Mouse (Mus musculus): ENCODE measurements around the gene 1700001L19Rik.
A peak's percentile ranks its signal among the peaks of the same experiment; 100 is the strongest.
"Not testable (repeated sequence)": the region's sequence is repeated elsewhere in the genome, so short reads cannot be mapped to it uniquely, and the experiment has no call there.

Gene 1700001L19Rik

DNA sequence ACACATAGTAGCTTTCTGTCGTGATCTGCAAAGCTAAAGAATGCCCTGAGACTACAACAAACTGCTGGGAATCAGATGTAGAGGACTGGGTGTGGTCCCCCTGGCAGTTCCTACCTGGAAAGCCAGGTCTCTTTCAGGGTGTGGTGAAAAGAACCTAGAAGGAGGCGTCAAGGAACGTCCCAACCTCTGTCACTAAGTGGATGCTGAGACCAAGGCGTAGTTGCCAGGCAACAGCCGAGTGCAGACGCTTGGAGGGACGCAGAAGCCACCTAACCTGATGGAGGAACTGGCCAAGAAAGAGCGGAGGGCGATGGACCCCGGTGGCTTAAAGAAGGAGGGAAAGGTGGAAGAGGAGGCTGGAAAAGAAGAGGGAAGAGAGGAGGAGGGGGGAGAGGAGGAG is at the start of gene 1700001L19Rik:
Gene 1700001L19Rik, plus strand, starts transcription at position 223 of the 400 bp plus-strand sequence.
- no peak for DNase-seq

DNA sequence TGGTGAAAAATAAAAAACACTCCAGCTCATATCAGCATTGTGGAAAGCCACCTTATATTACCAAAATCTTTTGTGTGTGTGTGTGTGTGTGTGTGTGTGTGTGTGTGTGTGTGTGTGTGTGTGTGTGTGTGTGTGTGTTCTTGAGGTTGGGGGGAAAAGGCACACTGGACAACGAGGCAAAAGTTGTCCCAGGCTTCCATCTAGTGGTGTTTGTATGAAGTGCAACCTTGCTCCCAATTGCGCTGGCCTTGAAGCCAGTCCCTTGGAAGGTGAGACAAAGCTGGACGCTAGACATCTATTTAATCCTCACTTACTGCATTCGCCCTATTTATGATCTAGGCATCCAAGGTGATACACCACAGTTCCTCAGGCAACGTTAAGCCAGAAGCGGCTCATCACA is 43.8 kb upstream of the 1700001L19Rik start:
- not testable (repeated sequence) for DNase-seq

DNA sequence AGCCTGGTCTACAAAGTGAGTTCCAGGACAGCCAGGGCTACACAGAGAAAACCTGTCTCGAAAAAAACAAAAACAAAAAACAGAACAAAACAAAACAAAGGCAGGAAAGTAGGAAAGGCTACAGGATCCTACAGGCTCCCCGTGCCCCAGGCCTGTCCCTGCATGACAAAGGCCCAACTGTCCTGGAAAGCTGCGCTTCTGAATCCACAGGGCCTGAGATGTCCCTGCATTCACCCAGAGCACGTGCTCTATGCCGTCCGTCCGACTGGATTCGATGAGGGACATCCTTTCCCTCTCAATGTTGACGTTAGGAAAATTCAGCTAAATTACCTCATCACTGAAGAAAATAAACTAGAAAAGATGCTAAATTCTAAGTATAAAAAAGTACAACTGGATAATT is 29.1 kb upstream of the 1700001L19Rik start:
- DNase-seq: no peak

DNA sequence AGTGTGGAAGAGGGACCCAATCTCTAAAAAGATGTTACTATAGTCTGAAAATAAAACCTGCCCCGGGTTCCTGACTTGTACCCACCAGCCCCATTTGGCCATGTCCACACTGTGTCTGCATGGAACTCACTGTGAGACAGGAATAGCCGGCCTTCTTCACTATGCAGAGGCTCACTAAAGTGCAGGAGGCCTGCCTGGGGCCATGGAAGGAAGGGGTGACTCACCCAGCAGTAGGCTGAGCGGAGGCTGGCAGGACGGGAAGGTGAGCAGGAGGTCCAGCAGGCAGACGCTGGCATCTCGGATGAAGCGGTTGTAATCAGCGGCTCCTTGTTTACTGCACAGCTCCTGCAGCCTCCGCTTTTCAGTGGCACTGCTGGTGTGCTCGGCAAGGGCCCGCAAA is 28.7 kb upstream of the 1700001L19Rik start:
- no peak for DNase-seq

DNA sequence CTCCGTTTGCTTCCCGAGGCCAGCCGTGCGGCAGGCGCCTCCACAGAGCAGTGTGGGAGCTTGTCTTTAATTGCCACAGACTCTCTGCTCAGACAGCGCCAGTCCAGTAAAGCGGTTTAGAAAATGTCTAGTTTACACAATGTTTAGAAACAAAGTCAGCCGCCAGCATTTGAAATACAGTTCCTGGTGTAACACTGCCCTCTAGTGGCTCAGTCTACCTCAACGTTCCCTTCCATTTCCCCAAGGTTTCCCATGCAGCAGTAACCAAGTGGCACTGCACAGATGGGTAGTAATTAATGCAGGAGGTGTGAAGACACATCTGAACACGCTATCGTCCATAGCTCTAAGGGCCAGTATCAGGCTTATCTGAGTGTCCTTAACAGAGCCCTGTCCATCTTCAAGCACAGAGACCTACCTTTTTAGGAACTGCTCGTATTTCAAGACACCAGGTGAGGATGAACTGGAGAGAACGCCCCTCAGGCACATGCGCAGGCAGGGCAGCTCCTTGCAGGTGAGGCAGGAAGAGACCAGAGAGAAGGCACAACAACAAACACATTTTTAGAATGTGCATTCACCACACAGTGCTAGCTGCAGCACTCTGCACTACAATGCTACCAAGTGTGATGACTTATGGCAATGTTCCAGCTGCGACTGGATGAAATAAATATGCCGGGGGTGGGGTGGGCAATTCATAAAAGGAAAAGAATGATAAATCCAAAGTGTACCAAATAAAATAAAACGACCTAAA is 27.5 kb upstream of the 1700001L19Rik start:
- DNase-seq: peak in 1 of 2 experiments; percentile 32

DNA sequence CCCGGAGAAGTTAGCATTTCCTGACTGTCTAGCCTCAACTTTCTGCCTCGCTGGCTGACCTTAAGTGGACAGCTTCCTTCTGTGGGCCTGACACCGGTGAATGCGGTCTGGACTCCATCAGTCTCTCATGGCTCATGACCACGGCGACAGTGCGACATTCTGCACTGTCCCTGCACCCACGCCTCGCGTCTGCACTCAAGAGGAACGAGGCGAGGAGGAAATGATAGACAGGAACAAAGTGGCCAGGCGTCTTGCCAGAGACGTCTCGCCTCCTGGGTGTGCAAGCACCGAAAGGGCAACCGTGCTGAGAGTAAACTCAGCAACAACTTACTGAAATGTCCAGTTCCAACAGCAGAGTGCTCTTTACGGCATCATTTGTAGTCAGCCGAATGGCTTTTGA is 25.0 kb upstream of the 1700001L19Rik start:
- no peak for DNase-seq

DNA sequence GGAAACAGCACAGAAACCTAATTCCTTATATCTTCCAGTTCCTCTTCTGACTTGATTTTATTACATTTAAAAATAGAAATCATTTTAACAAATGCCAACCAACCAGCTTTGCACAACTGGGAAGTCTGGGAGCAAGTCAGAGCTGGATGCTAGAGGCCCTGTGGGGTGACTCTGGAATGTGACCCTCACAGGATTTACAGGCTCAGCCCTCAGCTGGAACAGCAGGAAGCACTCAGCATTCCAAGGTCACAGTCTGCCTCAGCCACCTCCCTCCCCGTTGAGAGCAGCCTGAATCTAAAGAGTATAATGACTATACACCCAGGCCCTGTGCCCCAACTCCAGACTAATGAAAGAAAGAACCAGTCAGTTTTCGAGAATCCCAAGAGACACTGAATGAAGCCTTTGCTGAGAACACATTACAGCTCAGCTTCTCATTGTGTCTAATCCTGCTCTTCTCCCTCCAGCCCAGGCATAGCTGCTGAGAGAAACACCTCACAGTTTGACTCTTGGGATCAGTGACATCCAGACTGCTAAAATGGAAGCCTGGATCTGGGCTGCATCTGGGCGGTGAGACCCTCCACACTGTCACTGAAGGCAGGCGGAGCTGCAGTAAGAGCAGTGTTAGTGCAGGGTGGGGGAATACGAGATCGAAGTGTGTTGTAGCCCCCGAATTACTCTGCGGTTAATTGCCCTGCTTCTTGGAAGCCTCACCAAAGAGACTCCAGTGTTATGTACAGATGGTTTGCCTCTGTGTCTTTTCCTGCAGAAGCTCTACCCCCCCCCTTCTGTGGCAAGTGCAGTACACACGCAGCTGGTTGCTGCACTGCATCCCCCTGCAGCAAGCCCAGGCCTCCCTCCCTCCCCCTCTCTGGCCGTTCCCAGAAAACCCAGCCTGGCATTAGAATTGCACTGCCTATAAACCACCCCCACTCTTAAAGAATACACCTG is 24.0 kb upstream of the 1700001L19Rik start:
- no peak for DNase-seq

DNA sequence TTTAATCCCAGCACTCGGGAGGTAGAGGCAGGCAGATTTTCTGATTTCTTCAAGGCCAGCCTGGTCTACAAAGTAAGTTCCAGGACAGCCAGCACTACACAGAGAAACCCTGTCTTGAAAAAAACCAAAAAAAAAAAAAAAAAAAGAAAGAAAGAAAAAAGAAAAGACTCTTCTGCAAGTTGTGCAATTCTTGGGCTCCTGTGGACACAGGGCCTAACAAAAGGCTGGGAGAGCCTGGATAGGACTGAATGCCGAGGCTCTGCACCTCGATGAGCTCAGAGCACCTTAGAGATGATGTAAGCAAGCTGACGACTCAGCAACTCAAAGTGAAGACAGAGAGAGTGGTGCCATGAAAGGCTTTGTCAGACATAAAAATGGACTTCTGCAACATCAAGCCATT is 22.8 kb upstream of the 1700001L19Rik start:
- no peak for DNase-seq

DNA sequence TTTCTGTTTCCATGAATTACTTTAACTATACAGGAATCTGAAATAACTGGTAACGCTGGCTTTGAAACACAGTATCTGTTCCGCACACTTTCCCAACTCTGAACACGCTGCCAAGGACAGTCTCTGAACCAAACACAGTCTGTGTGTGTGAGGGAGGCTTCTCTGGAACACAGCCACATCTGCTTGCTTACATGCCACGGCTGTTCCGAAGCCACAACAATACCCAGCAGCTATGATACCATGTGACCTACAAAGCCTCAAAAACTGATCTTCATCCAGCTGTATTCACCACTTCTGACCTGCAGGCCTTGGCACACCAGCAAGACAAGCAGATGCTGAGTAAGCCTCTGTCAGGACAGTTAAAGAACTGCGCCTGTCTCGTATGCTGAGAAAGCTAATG is 19.3 kb upstream of the 1700001L19Rik start:
- no peak for DNase-seq

DNA sequence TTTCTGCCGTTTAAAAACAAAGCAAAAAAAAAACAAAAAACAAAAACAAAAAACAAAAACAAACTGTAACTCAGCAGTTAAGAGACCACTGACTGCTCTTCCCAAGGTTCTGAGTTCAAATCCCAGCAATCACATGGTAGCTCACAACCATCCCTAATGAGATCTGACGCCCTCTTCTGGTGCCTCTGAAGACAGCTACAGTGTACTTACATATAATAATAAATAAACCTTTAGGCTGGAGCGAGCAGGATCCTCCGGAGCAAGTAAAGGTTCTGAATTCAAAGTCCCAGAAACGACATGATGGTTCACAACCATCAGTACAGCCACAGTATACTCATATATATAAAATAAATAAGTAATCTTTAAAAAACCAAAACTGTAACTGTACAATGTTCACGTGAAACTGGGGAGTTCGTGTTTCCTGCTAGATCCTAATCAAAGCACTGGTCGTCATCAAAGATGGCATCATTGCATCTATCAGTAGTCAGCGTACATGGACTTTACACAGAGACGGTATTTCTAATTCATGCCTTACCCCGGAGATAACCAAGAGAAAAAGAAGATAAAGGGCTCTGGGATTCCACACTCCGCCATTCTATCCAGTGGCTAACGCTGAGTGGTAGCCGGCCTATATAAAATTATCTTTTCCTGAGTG is 16.0 kb upstream of the 1700001L19Rik start:
- no peak for DNase-seq

DNA sequence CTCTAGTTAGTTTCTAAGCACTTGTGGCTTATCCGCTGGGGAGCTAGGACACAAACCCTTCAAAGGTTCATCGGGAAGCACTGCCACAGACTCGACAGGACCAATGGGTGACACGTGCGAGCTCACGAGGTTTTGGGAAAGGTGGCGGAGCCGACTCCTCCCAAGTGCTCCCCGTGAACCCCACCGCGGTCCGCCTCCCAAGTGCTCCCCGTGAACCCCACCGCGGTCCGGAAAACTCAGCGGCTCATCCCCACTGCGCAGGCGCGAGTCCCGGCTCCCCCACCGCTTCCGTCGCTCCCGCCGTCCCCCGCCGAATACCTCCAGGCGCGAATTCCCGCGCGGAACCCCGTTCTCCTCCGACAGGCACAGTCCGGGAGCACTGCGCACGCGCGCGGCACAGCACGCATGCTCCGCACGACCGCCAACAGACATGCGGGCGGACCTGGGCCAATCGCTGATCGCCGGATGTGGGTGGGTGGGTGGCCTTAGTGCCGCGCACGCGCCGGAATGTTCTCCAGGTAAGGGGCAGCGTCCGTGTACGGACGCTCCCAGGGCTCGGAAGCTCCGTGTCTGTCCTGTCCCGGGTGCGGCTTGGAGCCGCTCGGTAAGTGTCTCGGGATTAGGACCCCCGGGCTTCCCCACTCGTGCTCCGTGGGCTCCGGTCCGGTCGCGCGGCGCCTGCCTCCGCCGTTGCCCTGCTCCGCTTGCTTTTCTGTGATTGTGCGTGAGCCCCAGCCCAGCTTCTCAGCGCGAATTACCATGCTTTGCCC is 15.3 kb upstream of the 1700001L19Rik start, which contains the start of the genes Mtrr and Fastkd3:
Gene Mtrr, minus strand, starts transcription at position 403 of the 770 bp plus-strand sequence.
Gene Fastkd3, plus strand, starts transcription at position 488 of the 770 bp plus-strand sequence.
- DNase-seq: peak; percentile 90 to 95

DNA sequence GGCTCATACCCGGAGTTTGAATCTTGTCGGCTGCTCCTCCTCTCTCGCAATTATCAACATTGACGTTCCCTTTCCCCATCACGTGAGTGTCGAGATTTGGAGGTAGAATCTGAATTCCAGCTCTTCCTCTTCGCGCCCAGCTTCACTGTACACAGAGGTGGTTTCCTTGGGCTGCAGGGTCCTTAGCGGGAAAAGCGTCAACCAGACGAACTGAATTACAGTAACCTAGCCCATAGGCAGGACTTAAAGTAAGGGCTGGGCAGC is 14.8 kb upstream of the 1700001L19Rik start:
- DNase-seq: no peak

DNA sequence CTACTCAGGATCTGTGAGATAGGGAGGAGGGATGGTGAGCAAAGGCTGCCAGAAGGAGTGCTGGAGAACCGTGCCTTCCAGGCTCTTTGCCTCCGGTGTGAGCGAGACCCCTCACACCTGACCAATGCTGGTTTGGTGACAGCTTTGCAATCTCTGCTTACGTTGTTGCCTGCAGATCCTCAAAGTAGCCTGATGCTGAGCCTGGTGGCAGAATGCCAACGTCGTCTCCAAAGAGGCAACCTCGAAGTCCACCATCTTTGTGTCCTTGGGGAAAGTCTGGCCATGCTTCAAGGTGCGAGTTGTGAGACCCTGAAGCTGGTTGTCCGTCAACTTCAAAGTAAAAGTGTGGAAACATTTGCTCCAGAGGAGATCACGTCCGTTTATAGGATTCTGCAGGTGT is 13.3 kb upstream of the 1700001L19Rik start:
- no peak for DNase-seq

DNA sequence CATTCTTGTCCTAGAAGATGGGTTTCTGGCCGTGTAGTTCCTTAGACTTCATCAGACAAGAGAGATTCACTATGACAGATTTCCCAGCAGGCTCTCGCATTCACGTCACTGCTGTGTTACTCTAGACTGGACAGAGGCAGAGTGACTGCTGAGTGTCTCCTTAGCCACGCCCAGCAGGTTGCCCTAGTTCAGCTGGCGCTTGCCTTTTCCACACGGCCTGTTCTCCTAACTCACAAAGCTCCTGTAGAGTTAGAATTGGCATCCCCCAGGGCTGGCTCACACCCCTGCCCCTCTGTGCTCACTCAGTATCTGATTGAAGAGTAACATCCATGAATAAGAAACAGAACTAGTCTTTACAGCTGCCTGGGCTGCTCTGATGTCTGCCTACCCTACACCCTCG is 11.8 kb upstream of the 1700001L19Rik start:
- DNase-seq: no peak

DNA sequence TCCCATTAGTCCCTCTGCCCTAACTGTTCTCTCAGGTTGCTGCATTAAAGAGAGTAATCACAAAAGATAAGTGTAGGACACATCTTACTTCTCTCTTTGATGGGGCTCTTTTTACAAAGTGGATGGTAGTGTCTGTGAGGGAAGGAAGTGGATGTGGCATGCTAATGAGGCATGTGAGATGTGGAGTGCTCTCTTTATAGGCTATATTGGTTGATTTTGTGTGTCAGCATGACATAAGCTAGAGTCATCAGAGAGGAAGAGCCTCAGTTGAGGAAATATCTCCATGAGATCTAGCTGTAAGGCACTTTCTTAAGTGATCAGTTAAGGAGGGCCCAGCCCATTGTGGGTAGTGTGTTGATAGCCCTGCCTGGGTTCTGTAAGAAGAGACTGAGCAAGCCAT is 8.9 kb upstream of the 1700001L19Rik start:
- no peak for DNase-seq

DNA sequence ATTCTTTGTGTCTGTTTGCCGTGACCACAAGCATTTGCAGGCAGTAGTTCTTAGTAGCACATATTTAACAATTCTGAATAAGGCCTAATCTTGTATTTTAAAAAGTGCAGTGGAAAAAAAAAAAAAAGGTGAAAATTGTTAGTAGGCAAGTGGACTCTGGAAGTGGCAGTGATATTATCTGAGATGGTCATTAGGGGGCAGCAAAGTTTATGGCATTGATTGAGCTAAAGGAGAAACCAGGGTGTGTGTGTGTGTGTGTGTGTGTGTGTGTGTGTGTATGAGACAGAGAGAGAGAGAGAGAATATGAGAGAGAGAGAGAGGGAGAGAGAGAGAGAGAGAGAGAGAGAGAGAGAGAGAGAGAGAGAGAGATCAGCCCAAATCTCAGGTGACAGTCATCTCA is 3.4 kb upstream of the 1700001L19Rik start:
- no peak for DNase-seq

DNA sequence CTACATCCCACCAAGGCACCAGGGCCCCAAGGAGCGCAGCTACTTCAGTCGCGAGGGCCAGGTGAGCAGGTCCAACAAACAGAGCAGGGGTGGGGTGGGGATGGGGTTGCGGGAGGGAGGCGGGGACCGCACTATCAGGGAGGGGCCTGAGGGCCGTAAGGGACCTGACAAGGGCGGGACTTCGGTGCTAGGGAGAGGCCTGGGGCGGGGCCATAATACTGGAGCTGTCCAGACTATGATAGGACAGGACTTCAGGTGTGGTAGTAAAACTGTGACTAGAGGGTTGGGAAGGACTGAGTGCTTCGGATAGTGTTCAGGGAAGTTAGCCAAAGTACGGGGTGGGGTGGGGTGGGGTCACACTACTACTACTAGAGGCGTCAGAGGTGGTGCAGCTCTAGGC is 446 bp downstream of the 1700001L19Rik start:
- no peak for DNase-seq

DNA sequence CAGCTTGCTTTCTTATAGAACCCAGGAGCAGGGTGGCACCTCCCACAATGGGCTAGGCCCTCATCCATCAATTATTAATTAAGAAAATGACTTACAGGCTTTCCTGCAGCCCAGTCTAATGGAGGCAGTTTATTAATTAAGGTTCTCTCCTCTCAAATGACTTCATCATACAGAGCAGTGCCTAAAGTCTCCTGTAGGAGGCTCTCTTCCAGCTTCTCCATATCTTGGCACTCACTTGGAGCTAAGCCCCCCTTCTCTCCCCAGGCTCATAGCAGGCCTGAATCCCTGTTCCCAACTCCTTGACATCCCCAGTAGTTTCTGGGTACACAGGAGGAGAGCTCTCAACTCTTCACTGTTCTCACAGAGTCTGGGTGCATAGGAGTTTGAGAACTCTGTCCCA is 1.7 kb downstream of the 1700001L19Rik start:
- DNase-seq: no peak

DNA sequence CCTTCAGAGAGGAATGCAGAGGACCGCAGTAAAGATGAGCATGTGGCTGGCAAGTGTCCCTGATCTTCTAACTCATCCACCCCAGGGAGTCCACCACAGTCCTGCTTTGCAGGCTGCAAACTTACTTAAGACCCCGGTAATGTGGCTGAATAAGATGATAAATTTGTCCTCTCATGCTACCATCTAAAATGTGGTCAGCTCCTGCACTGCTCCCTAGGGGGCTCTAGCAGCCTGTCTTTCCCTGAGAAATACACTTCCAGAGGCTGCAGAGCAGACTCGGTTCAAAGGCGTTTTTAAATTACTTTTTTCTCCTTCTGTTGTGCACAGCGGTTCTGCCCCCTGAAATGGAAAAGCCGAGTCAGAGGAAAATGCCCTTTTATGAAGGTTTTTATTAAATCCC is 4.0 kb downstream of the 1700001L19Rik start:
- DNase-seq: no peak

DNA sequence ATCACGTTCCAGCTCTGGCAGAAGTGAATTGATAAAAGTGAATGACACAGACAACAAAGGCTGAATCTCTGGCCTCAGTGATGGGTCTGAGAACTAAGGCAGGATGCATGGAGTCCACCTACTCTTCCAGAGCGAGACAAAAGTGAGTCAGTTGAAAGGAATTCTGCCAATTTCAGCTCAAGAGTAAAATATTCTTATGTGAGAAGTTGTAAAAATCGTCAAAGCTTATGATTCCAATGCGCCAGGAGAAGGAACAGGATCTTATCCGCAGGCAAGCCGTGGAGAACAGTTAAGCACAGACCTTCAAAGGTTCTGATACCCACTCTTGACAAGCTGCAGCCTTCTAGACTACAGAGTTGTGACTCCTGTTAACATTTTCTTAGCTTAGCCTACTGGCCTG is 5.9 kb downstream of the 1700001L19Rik start:
- DNase-seq: no peak

DNA sequence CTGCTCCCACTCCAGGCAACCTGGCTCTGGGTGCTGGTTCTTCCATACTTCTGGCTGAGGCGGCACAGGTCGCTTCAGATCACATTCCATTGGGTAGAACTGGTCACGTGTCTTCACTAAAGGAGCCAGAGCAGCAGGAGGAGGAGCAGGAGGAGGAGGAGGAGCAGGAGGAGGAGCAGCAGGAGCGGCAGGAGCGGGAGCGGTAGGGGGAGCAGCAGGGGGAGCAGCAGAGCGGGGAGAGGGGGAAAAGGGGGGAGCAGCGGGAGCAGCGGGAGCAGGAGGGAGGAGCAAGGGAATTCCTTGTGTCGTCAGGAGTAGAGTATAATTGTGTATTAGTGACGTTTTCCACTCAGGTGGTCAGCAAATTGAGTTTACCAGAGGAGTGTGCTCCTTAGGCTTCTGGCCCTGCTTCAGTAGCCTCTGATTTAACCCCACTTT is 8.5 kb downstream of the 1700001L19Rik start:
- DNase-seq: no peak

DNA sequence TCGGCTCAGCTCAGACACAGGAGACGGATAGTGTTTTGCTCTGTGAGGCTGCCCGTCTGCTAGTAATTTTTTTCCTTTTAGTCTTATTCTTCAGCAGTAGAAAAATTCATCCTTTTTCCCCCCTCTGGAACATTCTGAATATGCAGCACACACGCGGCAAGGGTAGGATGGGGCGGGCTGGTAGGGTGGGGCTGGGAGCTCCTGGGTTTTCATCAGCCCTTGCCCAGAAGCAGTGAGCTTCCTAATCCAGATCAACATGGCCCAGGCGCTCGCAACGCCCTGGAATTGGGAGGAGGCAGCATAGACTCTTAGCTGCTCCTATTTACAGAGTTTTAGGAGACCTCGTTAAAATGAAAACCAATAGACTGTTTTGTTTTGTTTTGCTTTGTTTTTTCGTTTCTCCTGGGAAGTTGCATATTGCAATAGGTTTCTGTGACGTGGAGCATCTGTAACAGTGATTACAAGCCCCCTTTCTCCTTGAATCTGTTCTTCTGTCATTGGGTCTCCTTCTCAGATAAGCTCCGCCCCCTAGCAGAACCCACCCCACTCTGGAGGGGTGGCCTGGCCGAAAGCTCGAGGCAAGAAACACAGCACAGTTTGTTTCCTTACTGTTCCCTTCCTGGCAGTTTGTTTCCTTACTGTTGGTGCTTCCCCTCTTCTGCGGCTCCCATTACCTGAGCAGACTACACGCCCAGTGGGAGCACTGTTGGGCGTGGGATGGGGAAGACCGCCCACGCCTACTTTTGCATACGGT is 10.6 kb downstream of the 1700001L19Rik start:
- DNase-seq: no peak
